Mouse (Mus musculus) myocyte (in vitro differentiated cells): ENCODE measurements at regions not wholly inside any gene's neighbourhood (a gene's known extent, or its start where the extent isn't known, plus 50 kb on each side); places are given as distances from the start of the nearest gene placed in this dataset.

Experiments used
- MYOD1 ChIP-seq, 3 experiments: IDR thresholded peaks; one replicate each; pipeline ENCODE4 v1.6.1; 2011; ENCODE audit warnings: control low read depth in 2 of 3, low read depth in 2 of 3, mild to moderate bottlenecking in 2 of 3, moderate library complexity in 1 of 3; ENCODE audit not compliant: insufficient read length in 2 of 3, control insufficient read depth in 1 of 3
- MYOG ChIP-seq, 3 experiments: IDR thresholded peaks; one replicate each; pipeline ENCODE4 v1.6.1; 2011; ENCODE audit warnings: control low read depth in 2 of 3, low read depth in 2 of 3, mild to moderate bottlenecking in 2 of 3; ENCODE audit not compliant: insufficient read length in 2 of 3, control insufficient read depth in 1 of 3, insufficient read depth in 1 of 3
- POLR2A ChIP-seq: IDR thresholded peaks from one replicate; pipeline ENCODE4 v1.6.1; 2011; ENCODE audit warnings: low read depth, mild to moderate bottlenecking, control low read depth, moderate library complexity; ENCODE audit not compliant: insufficient read length
- POLR2AphosphoS2 ChIP-seq: IDR thresholded peaks from one replicate; pipeline ENCODE4 v1.6.1; 2011; ENCODE audit warnings: low read depth, control low read depth; ENCODE audit not compliant: insufficient read length
- TCF12 ChIP-seq: IDR thresholded peaks from one replicate; pipeline ENCODE4 v1.6.1; 2011; ENCODE audit warnings: mild to moderate bottlenecking, control low read depth; ENCODE audit not compliant: poor library complexity, insufficient read depth, severe bottlenecking

GRCm38 (mm10) chr12:79990751-79991150 is 122.1 kb downstream of the Zfp36l1 start:
- no peak for TF ChIP-seq POLR2A
- no peak for TF ChIP-seq MYOD1 (IDR thresholded peaks at IDR 0.05; ENCODE audit: control insufficient read depth in 1 of 3, insufficient read length in 2 of 3, low read depth in 2 of 3)
- TF ChIP-seq TCF12: no peak
- TF ChIP-seq MYOG (IDR thresholded peaks at IDR 0.05; ENCODE audit: control insufficient read depth in 1 of 3, insufficient read depth in 1 of 3, insufficient read length in 2 of 3, low read depth in 2 of 3): no peak
- no peak for TF ChIP-seq POLR2AphosphoS2
